Mouse (Mus musculus): ENCODE measurements around the gene Il6. TPM values are rescaled to one million over a fixed set of nuclear protein-coding genes. Genes with fewer than 3 reads are reported as not detected.
"Not testable (repeated sequence)": the region's sequence is repeated elsewhere in the genome, so short reads cannot be mapped to it uniquely, and the experiment has no call there.

Gene Il6
- 0.43 TPM in 1 of 2 replicates, not detected in the other for polyA plus RNA-seq (2016; fragmentation: Nextera tagmentation; extraction: Ambion mirVana)

DNA sequence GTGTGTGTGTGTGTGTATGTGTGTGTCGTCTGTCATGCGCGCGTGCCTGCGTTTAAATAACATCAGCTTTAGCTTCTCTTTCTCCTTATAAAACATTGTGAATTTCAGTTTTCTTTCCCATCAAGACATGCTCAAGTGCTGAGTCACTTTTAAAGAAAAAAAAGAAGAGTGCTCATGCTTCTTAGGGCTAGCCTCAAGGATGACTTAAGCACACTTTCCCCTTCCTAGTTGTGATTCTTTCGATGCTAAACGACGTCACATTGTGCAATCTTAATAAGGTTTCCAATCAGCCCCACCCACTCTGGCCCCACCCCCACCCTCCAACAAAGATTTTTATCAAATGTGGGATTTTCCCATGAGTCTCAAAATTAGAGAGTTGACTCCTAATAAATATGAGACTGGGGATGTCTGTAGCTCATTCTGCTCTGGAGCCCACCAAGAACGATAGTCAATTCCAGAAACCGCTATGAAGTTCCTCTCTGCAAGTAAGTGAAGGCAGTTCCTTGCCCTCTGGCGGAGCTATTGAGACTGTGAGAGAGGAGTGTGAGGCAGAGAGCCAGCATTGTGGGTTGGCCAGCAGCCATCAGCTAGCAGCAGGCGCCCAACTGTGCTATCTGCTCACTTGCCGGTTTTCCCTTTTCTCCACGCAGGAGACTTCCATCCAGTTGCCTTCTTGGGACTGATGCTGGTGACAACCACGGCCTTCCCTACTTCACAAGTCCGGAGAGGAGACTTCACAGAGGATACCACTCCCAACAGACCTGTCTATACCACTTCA lies at the start of gene Il6:
Il6 (plus strand) TSS at position 389 of the 778 bp plus-strand sequence.
- WGBS: 48% methylated on average over 16 of the region's 16 CpGs
- no peak within 1 kb of the TSS for H3K9ac ChIP-seq
- H3K4me3 ChIP-seq: no peak within 1 kb of the TSS
- no peaks in the 10 kb centered on the region for H3K36me3 ChIP-seq
- no peaks in the 10 kb centered on the region for H3K27me3 ChIP-seq (replicated peaks)
- peaks cover 8% of the 10 kb centered on the region for H3K4me1 ChIP-seq (replicated peaks)
- H3K9me3 ChIP-seq (replicated peaks): no peaks in the 10 kb centered on the region
- no peak within 1 kb of the TSS for H3K27ac ChIP-seq (ENCODE audit: poor library complexity, severe bottlenecking)
- H3K4me2 ChIP-seq: peak within 1 kb of the TSS; percentile 5; the same call in 1 of the 2 replicates
- ATAC-seq (ENCODE audit: insufficient number of reproducible peaks, low FRiP score): peak; percentile 73; the same call in 1 of the 2 replicates

DNA sequence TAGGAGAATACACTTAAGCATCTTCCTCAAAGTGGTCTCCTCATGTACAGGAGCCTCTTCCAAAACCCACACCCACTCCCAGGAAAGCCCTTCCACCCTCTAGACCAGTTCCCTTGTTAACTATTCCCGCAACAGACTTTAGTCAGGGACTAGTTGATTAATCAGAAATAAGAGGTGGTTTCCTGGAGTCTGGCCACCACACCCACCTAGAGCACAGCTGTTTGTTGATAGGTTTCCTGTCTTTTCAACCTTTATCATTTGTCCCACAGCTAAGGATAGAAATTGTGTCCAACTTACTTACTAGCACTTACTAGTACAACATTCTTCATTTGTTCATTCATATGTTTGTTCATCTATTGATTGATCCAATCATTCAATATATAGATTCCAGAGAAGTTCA lies 49.4 kb upstream of the Il6 start:
- H3K36me3 ChIP-seq: no peaks in the 10 kb centered on the region
- no peaks in the 10 kb centered on the region for H3K9me3 ChIP-seq (replicated peaks)
- WGBS: 55% methylated on average over 1 of the region's 1 CpGs
- no peaks in the 10 kb centered on the region for H3K4me1 ChIP-seq (replicated peaks)
- no peak overlapping the region for H3K4me2 ChIP-seq
- H3K9ac ChIP-seq: no peak overlapping the region
- H3K27ac ChIP-seq (ENCODE audit: poor library complexity, severe bottlenecking): no peak overlapping the region
- no peak for ATAC-seq (ENCODE audit: insufficient number of reproducible peaks, low FRiP score)
- no peaks in the 10 kb centered on the region for H3K27me3 ChIP-seq (replicated peaks)
- no peak overlapping the region for H3K4me3 ChIP-seq

DNA sequence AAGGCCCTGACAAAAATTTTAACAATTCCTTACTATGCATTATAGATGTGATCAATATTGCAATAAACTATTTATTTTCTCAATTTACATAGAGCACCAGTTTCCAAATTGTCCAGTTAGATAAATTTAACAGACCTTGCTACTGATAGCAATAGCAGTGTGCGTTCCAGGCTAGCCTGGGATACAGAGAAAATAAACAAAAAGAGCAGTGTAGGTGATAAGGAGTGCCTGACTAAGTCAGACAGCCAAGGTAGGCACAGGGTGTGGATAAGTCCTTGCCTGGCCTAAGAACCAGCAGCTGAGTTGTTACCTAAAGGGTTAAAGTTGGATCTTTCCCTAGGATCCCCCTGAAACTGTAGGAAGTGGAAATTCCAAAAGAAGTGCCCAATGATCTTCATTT lies 42.7 kb upstream of the Il6 start:
- no peak overlapping the region for H3K4me3 ChIP-seq

DNA sequence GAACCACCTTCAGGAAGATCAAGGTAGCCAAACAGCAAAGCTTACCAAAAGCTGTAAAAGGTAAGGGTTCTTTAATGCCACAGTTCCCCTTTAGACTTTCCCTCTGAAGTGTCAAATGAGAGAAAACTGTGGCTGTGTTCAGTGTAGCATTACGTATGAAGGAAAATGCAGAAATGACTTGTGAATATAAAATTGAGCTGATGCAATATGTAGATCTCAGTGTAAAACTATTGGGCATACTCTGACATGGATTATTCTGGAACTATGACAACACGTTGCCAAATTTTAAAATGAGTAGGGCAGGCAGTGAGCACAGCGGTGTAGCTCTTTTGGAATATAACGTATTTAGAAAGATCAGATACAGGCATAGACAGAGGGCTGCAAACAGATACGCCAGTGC lies 40.1 kb upstream of the Il6 start:
- ATAC-seq (ENCODE audit: insufficient number of reproducible peaks, low FRiP score): no peak
- Histone ChIP-seq H3K9me3 (replicated peaks) (no peaks in the 10 kb centered on the region), H3K4me3 (no peak overlapping the region), H3K36me3 (no peaks in the 10 kb centered on the region), H3K4me2 (no peak overlapping the region), H3K27me3 (replicated peaks) (no peaks in the 10 kb centered on the region), H3K9ac (no peak overlapping the region), H3K27ac (ENCODE audit: poor library complexity, severe bottlenecking) (no peak overlapping the region), H3K4me1 (replicated peaks) (peaks cover 4% of the 10 kb centered on the region)
- 85% methylated on average over 5 of the region's 5 CpGs for WGBS

More for the DNA sequence above, 42.7 kb upstream of the Il6 start:
- Histone ChIP-seq H3K9me3 (replicated peaks) (no peaks in the 10 kb centered on the region), H3K27me3 (replicated peaks) (no peaks in the 10 kb centered on the region), H3K9ac (no peak overlapping the region), H3K4me1 (replicated peaks) (peaks cover 4% of the 10 kb centered on the region), H3K4me2 (no peak overlapping the region), H3K36me3 (no peaks in the 10 kb centered on the region), H3K27ac (ENCODE audit: poor library complexity, severe bottlenecking) (no peak overlapping the region)
- ATAC-seq (ENCODE audit: insufficient number of reproducible peaks, low FRiP score): no peak
- 28% methylated on average over 1 of the region's 1 CpGs for WGBS

DNA sequence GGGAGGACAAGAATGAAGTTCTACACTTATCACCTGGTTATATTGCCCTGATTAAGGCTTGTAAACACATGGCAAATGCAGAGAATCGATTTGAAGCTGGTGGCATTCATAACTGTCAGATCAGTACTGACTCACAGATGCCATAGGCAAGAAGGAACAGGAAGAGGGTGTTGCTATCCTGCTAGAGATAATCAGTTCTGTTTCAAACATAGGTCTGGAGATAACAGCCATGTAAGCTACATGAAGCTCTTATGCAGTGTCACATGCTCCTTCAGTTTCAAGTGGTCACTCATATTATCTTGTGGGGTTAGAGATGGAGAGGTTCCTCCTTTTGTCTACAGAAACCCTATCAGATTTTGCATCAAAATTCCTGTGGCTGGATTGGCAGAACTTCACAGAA lies 39.4 kb upstream of the Il6 start:
- 37% methylated on average over 1 of the region's 1 CpGs for WGBS
- Histone ChIP-seq H3K4me2 (no peak overlapping the region), H3K4me3 (no peak overlapping the region), H3K27me3 (replicated peaks) (no peaks in the 10 kb centered on the region), H3K36me3 (no peaks in the 10 kb centered on the region), H3K27ac (ENCODE audit: poor library complexity, severe bottlenecking) (no peak overlapping the region), H3K9ac (no peak overlapping the region), H3K4me1 (replicated peaks) (peaks cover 4% of the 10 kb centered on the region), H3K9me3 (replicated peaks) (no peaks in the 10 kb centered on the region)
- no peak for ATAC-seq (ENCODE audit: insufficient number of reproducible peaks, low FRiP score)

DNA sequence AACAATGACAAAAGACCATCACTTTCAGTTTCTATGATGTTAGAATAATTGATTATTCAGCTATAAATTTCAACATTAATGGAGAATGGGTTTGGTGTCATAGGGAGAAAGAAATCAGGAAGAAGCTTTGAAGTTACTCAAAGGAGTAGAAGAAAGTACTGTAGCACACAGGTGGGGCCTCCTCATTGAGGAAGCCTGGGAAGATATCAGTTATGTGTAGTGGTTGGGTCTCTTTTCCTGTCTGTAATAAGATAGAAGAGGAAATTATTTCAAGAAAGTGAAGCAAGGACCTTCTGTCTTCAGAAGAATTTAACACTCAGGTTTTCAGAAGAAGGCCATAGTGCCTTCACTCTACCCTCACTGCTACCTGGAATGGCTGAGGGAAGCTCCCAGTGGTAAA lies 38.8 kb upstream of the Il6 start:
- Histone ChIP-seq H3K27me3 (replicated peaks) (no peaks in the 10 kb centered on the region), H3K4me3 (no peak overlapping the region), H3K9me3 (replicated peaks) (no peaks in the 10 kb centered on the region), H3K4me1 (replicated peaks) (peaks cover 4% of the 10 kb centered on the region), H3K36me3 (no peaks in the 10 kb centered on the region), H3K27ac (ENCODE audit: poor library complexity, severe bottlenecking) (no peak overlapping the region), H3K9ac (no peak overlapping the region), H3K4me2 (no peak overlapping the region)
- ATAC-seq (ENCODE audit: insufficient number of reproducible peaks, low FRiP score): no peak

DNA sequence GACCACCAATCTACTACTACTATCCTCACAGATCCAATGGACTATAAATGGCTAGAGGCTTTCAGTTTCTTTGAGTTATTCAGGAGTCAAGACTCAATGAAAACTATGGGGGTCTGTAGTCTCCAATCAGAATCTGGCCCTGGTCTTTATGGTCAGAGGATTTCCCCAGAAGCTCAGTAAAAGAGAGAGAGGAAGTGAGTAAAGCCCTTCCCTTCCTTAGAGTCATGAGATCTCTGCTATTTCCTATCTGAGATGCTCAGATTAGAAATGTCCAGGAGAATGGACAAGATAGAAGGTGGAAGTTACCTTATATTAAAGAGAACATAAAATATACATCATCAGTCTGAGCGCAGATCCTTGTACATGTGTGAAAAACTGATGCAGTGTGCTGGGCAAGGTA lies 19.3 kb upstream of the Il6 start:
- Histone ChIP-seq H3K9ac (no peak overlapping the region), H3K4me3 (no peak overlapping the region), H3K4me1 (replicated peaks) (peaks cover 4% of the 10 kb centered on the region; the same call in 1 of the 2 replicates), H3K27ac (ENCODE audit: poor library complexity, severe bottlenecking) (no peak overlapping the region), H3K9me3 (replicated peaks) (no peaks in the 10 kb centered on the region), H3K27me3 (replicated peaks) (no peaks in the 10 kb centered on the region; the same call in 1 of the 2 replicates), H3K4me2 (no peak overlapping the region), H3K36me3 (no peaks in the 10 kb centered on the region)
- no peak for ATAC-seq (ENCODE audit: insufficient number of reproducible peaks, low FRiP score)
- WGBS: 92% methylated on average over 1 of the region's 1 CpGs

DNA sequence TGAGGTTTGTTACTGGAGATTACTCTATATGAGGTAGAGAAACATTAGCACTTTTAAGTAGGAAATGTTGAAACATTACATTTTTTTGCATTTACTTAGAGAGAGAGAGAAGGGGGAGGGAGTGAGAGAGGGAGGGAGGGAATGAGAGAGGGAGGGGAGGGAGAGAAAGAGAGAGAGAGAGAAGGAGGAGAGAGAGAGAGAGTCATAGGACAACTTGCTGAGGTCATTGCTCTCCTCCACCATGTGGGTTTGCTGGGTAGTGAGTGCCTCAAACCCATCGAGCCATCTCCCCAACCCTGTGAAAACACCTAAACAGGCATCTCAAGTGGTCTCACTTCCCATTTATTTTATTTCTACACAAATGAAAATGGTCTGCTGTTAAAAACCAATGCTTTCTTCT lies 18.6 kb upstream of the Il6 start:
- no peaks in the 10 kb centered on the region; the same call in 1 of the 2 replicates for H3K27me3 ChIP-seq (replicated peaks)
- 69% methylated on average over 1 of the region's 1 CpGs for WGBS
- ATAC-seq (ENCODE audit: insufficient number of reproducible peaks, low FRiP score): no peak

DNA sequence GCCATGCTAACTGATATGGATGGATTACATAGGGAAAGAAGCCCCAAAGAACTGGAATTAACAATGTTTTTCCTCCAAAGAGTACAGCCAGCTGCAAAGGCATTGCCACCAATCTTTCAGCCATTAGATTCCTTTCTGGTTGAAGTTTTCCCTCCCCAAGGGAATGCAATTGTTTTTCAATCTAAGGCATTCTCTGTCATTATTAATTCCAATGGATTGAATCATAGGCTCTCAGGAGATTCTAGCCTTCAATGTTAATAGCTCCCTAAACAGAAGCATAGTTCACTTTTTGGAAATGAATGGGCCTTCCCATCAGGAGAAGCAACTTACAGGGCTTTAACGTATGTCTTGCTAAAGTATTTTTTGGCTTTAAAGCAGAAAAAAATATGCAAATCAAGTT lies 15.6 kb upstream of the Il6 start:
- H3K27ac ChIP-seq (ENCODE audit: poor library complexity, severe bottlenecking): no peak overlapping the region
- WGBS: 82% methylated on average over 1 of the region's 1 CpGs
- no peak overlapping the region for H3K9ac ChIP-seq
- no peaks in the 10 kb centered on the region for H3K27me3 ChIP-seq (replicated peaks)
- H3K36me3 ChIP-seq: no peaks in the 10 kb centered on the region
- no peak overlapping the region for H3K4me2 ChIP-seq
- H3K9me3 ChIP-seq (replicated peaks): no peaks in the 10 kb centered on the region
- H3K4me3 ChIP-seq: no peak overlapping the region
- no peak for ATAC-seq (ENCODE audit: insufficient number of reproducible peaks, low FRiP score)
- peaks cover 4% of the 10 kb centered on the region; the same call in 1 of the 2 replicates for H3K4me1 ChIP-seq (replicated peaks)

More for the DNA sequence above, 18.6 kb upstream of the Il6 start:
- Histone ChIP-seq H3K4me2 (no peak overlapping the region), H3K9me3 (replicated peaks) (no peaks in the 10 kb centered on the region), H3K9ac (no peak overlapping the region), H3K36me3 (no peaks in the 10 kb centered on the region), H3K4me3 (no peak overlapping the region), H3K27ac (ENCODE audit: poor library complexity, severe bottlenecking) (no peak overlapping the region), H3K4me1 (replicated peaks) (peaks cover 4% of the 10 kb centered on the region; the same call in 1 of the 2 replicates)

DNA sequence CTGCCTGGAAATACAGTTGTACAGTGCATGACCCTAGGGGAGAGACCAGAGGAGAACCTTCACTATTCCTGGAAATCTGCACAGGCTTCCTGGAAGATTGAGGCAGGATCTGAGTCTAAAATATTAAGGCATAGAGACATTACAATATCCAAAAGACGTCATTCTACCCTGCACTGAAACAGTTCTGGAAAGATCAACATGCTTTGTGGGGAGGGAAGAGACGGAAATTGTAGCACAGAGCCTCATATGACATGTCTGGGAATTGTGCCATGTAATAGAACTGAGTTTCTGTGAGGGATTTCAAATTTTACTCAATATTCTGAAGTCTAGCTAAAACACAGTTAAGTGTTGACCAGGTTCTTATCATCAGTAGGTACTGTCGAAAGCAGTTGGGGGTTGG lies 12.0 kb upstream of the Il6 start:
- Histone ChIP-seq H3K4me1 (replicated peaks) (no peaks in the 10 kb centered on the region), H3K27ac (ENCODE audit: poor library complexity, severe bottlenecking) (no peak overlapping the region), H3K4me3 (no peak overlapping the region), H3K9ac (no peak overlapping the region), H3K9me3 (replicated peaks) (no peaks in the 10 kb centered on the region), H3K4me2 (no peak overlapping the region), H3K36me3 (no peaks in the 10 kb centered on the region), H3K27me3 (replicated peaks) (no peaks in the 10 kb centered on the region)
- 48% methylated on average over 3 of the region's 3 CpGs for WGBS
- ATAC-seq (ENCODE audit: insufficient number of reproducible peaks, low FRiP score): no peak

DNA sequence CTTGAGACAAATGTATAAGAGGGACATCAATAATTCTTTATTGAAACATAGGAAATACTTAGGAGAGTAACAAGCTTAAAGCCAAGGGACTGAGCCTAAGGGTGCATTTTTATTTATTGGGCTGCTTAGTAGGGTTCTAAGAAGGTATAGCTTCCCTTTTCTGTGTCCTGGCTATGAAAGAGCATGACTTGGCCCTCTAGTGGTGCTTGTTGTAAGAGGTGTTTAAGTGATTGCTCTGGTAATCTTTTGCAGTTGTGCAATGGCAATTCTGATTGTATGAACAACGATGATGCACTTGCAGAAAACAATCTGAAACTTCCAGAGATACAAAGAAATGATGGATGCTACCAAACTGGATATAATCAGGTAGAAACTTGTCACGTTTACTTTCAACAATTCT lies 1.7 kb downstream of the Il6 start:
- Histone ChIP-seq H3K27ac (ENCODE audit: poor library complexity, severe bottlenecking) (no peak overlapping the region), H3K4me1 (replicated peaks) (peaks cover 4% of the 10 kb centered on the region; the same call in 1 of the 2 replicates), H3K4me3 (no peak overlapping the region), H3K4me2 (no peak overlapping the region), H3K9me3 (replicated peaks) (no peaks in the 10 kb centered on the region), H3K27me3 (replicated peaks) (no peaks in the 10 kb centered on the region), H3K9ac (no peak overlapping the region), H3K36me3 (no peaks in the 10 kb centered on the region)
- WGBS: 60% methylated on average over 2 of the region's 2 CpGs
- ATAC-seq (ENCODE audit: insufficient number of reproducible peaks, low FRiP score): no peak

DNA sequence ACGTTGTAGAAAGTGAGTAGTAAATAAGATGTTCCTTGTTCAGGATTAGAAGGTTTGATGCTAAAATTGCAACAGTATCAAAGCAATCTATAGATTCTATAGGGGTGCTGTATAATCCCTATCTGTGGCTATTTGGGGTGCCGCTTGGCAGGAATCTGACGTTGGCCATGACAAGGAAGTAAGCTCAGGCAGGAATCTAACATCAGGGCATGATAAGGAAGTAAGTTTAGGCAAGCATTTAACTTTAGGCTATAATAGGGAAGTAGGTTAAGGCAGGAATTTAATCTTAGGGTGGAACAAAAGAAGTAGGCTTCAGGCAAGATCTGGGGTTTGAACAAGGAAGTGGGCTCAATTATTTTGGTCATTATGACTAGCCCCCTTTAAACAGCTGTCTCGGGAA lies 22.9 kb downstream of the Il6 start:
- not testable (repeated sequence) for ATAC-seq (ENCODE audit: insufficient number of reproducible peaks, low FRiP score); H3K4me1 ChIP-seq (replicated peaks); H3K9ac ChIP-seq; H3K27ac ChIP-seq (ENCODE audit: poor library complexity, severe bottlenecking); H3K27me3 ChIP-seq (replicated peaks); H3K9me3 ChIP-seq (replicated peaks); H3K4me2 ChIP-seq; H3K36me3 ChIP-seq; H3K4me3 ChIP-seq
- 74% methylated on average over 4 of the region's 4 CpGs for WGBS
